In genomic region chr2:167629665-167630209, GRCm38 (mm10) we compare ENCODE assay signal across 9 mouse cellular contexts. TPM values are rescaled to one million over a fixed set of nuclear protein-coding genes. Genes with fewer than 3 reads are reported as not detected.
DNase-seq lines count a peak whose midpoint lies in the region; ATAC-seq and TF ChIP-seq lines count a peak whose summit lies in the region.
"Had no signal": no experiment of that assay in that cellular context is flagged by ENCODE, and none has a peak within 500 bp of the region (broad histone marks: within the 10 kb centered on the region; RNA-seq: fewer than 3 reads in every experiment).

No protein-coding gene starts in this region.

- ATAC-seq in heart, embryonic 15.5 days (replicated peaks; ENCODE audit: insufficient number of reproducible peaks, insufficient read depth, low FRiP score, low read depth) = no peak
- ATAC-seq in hindbrain, postnatal 0 days = no peak
- ATAC-seq in midbrain, embryonic 13.5 days = no peak
- ATAC-seq: inflammation-experienced regulatory T-cells, adult 6 months had no signal

- H3K4me2 ChIP-seq in heart, embryonic 15.5 days = peak overlapping the region; percentile 91
- peak overlapping the region; percentile 90; the same call in 1 of the 2 replicates for H3K4me2 ChIP-seq in hindbrain, postnatal 0 days (ENCODE audit: low read depth, low read length)
- peak overlapping the region; percentile 90 for H3K4me2 ChIP-seq in midbrain, embryonic 13.5 days (replicated peaks)

- H3K36me3 ChIP-seq in heart, embryonic 15.5 days = no peaks in the 10 kb centered on the region
- no peaks in the 10 kb centered on the region; the same call in 1 of the 2 replicates for H3K36me3 ChIP-seq in hindbrain, postnatal 0 days (ENCODE audit: insufficient read depth, low read length)
- peaks cover 22% of the 10 kb centered on the region for H3K36me3 ChIP-seq in midbrain, embryonic 13.5 days
- no peaks in the 10 kb centered on the region for H3K36me3 ChIP-seq in thymus, adult 2 months (ENCODE audit: control insufficient read depth, insufficient read depth, low read length)

- peak overlapping the region; percentile 93; the same call in 1 of the 2 replicates for H3K9ac ChIP-seq in heart, embryonic 15.5 days
- no peak overlapping the region for H3K9ac ChIP-seq in hindbrain, postnatal 0 days (replicated peaks; ENCODE audit: low read length)
- H3K9ac ChIP-seq in midbrain, embryonic 13.5 days (replicated peaks) = peak overlapping the region; percentile 93

- no peaks in the 10 kb centered on the region for H3K9me3 ChIP-seq in heart, embryonic 15.5 days (replicated peaks)
- H3K9me3 ChIP-seq in hindbrain, postnatal 0 days (ENCODE audit: low read length) = no peaks in the 10 kb centered on the region
- no peaks in the 10 kb centered on the region for H3K9me3 ChIP-seq in midbrain, embryonic 13.5 days

- H3K4me3 ChIP-seq in heart, embryonic 15.5 days = peak overlapping the region; percentile 85
- H3K4me3 ChIP-seq in cortical plate, adult 2 months (ENCODE audit: insufficient read depth, low read length) = peak overlapping the region; percentile 58; the same call in 1 of the 2 replicates
- H3K4me3 ChIP-seq in hindbrain, postnatal 0 days (ENCODE audit: low read length) = peak overlapping the region; percentile 84; the same call in 1 of the 2 replicates
- peak overlapping the region; percentile 90 for H3K4me3 ChIP-seq in midbrain, embryonic 13.5 days (replicated peaks)
- no peak overlapping the region for H3K4me3 ChIP-seq in thymus, adult 2 months (ENCODE audit: control insufficient read depth, insufficient read depth, low read length)

- H3K27ac ChIP-seq in heart, embryonic 15.5 days = peak overlapping the region; percentile 93
- no peak overlapping the region for H3K27ac ChIP-seq in cortical plate, adult 2 months (ENCODE audit: insufficient read depth, low read length)
- H3K27ac ChIP-seq in hindbrain, postnatal 0 days = no peak overlapping the region
- H3K27ac ChIP-seq in midbrain, embryonic 13.5 days = no peak overlapping the region
- H3K27ac ChIP-seq in thymus, adult 2 months (ENCODE audit: control insufficient read depth, insufficient read depth, low read length) = no peak overlapping the region

- TF ChIP-seq POLR2A in cortical plate, adult 2 months (IDR thresholded peaks at IDR 0.05; ENCODE audit: extremely low read depth, insufficient read depth, low read length) = no peak
- TF ChIP-seq POLR2A in thymus, adult 2 months (IDR thresholded peaks at IDR 0.05; ENCODE audit: control insufficient read depth, extremely low read depth, insufficient read depth, low read length, poor library complexity) = no peak

- 67% methylated on average over 11 of the region's 11 CpGs for WGBS in heart, embryonic 15.5 days
- WGBS in hindbrain, postnatal 0 days = 76% methylated on average over 11 of the region's 11 CpGs
- 72% methylated on average over 11 of the region's 11 CpGs for WGBS in midbrain, embryonic 13.5 days
- WGBS in thymus, adult 2 months = 90% methylated on average over 11 of the region's 11 CpGs

- peaks cover 69% of the 10 kb centered on the region for H3K4me1 ChIP-seq in heart, embryonic 15.5 days (replicated peaks)
- H3K4me1 ChIP-seq in cortical plate, adult 2 months (ENCODE audit: control insufficient read depth, insufficient read depth, low read length) = peaks cover 15% of the 10 kb centered on the region
- peaks cover 21% of the 10 kb centered on the region for H3K4me1 ChIP-seq in hindbrain, postnatal 0 days (ENCODE audit: insufficient read depth, low read length)
- H3K4me1 ChIP-seq in midbrain, embryonic 13.5 days (replicated peaks) = peaks cover 73% of the 10 kb centered on the region
- H3K4me1 ChIP-seq in thymus, adult 2 months (replicated peaks; ENCODE audit: control insufficient read depth, insufficient read depth, low read length) = peaks cover 33% of the 10 kb centered on the region

- TF ChIP-seq CTCF in cortical plate, adult 2 months (IDR thresholded peaks at IDR 0.05; ENCODE audit: extremely low read depth, insufficient read depth, low read length) = no peak
- TF ChIP-seq CTCF in hindbrain, postnatal 0 days (IDR thresholded peaks at IDR 0.05; ENCODE audit: low read depth) = no peak
- TF ChIP-seq CTCF in thymus, adult 2 months (IDR thresholded peaks at IDR 0.05; ENCODE audit: borderline replicate concordance, control insufficient read depth, extremely low read depth, insufficient read depth, low read length, poor library complexity) = no peak

- no peaks in the 10 kb centered on the region for H3K27me3 ChIP-seq in heart, embryonic 15.5 days
- H3K27me3 ChIP-seq in hindbrain, postnatal 0 days (ENCODE audit: insufficient read depth, low read length) = no peaks in the 10 kb centered on the region
- no peaks in the 10 kb centered on the region for H3K27me3 ChIP-seq in midbrain, embryonic 13.5 days
- H3K27me3 ChIP-seq in thymus, adult 2 months (ENCODE audit: control insufficient read depth, insufficient read depth, low read length) = no peaks in the 10 kb centered on the region

- no peak for DNase-seq in heart, adult 9 months (ENCODE audit: low spot score in 2 of 2)
- no peak for DNase-seq in hindbrain, postnatal 0 days (ENCODE audit: low spot score)
- no peak for DNase-seq in testis, postnatal 10 days (ENCODE audit: low spot score)
- no peak for DNase-seq in thymus, adult 2 months
- no peak for DNase-seq in cerebellum, adult 11 months

RNA-seq across cellular contexts. Expression of gene Ube2v1, which starts 2.2 kb away (rescaled TPM):
- 179 and 216 TPM in 2 replicates for polyA plus RNA-seq in heart, embryonic 15.5 days (2015; fragmentation: Nextera tagmentation; extraction: Ambion mirVana)
- polyA plus RNA-seq in cortical plate, adult 2 months (2012; rRNA removed) = 251 and 267 TPM in 2 replicates
- 209 and 247 TPM in 2 replicates for total RNA-seq in hindbrain, postnatal 0 days (2014; rRNA removed)
- 380 and 384 TPM in 2 replicates for polyA plus RNA-seq in hindbrain, postnatal 0 days (2015; fragmentation: Nextera tagmentation; extraction: Ambion mirVana)
- 298 and 301 TPM in 2 replicates for polyA plus RNA-seq in midbrain, embryonic 13.5 days (2015; fragmentation: Nextera tagmentation; extraction: Ambion mirVana)
- 161 and 174 TPM in 2 replicates for polyA plus RNA-seq in thymus, adult 2 months (2012; rRNA removed)

RNA-seq across cellular contexts. Expression of gene Gm20431, which starts 31.6 kb away (rescaled TPM):
- 7.3 TPM in 1 of 2 replicates, not detected in the other for polyA plus RNA-seq in heart, embryonic 15.5 days (2015; fragmentation: Nextera tagmentation; extraction: Ambion mirVana)
- 0.93 TPM in 1 of 2 replicates, not detected in the other for polyA plus RNA-seq in cortical plate, adult 2 months (2012; rRNA removed)
- total RNA-seq in hindbrain, postnatal 0 days (2014; rRNA removed) = 7.5 and 10.7 TPM in 2 replicates
- 7.2 and 9.8 TPM in 2 replicates for polyA plus RNA-seq in hindbrain, postnatal 0 days (2015; fragmentation: Nextera tagmentation; extraction: Ambion mirVana)
- 9.8 and 11.2 TPM in 2 replicates for polyA plus RNA-seq in midbrain, embryonic 13.5 days (2015; fragmentation: Nextera tagmentation; extraction: Ambion mirVana)
- 9.5 and 15.3 TPM in 2 replicates for polyA plus RNA-seq in thymus, adult 2 months (2012; rRNA removed)
- polyA plus RNA-seq: inflammation-experienced regulatory T-cells, adult 6 months had no signal

RNA-seq across cellular contexts. Expression of gene Cebpb, which starts 59.0 kb away (rescaled TPM):
- polyA plus RNA-seq in heart, embryonic 15.5 days (2015; fragmentation: Nextera tagmentation; extraction: Ambion mirVana) = 10.2 and 14.3 TPM in 2 replicates
- 16.7 and 19.4 TPM in 2 replicates for polyA plus RNA-seq in cortical plate, adult 2 months (2012; rRNA removed)
- total RNA-seq in hindbrain, postnatal 0 days (2014; rRNA removed) = 8.1 and 8.7 TPM in 2 replicates
- 5.2 and 5.7 TPM in 2 replicates for polyA plus RNA-seq in hindbrain, postnatal 0 days (2015; fragmentation: Nextera tagmentation; extraction: Ambion mirVana)
- polyA plus RNA-seq in midbrain, embryonic 13.5 days (2015; fragmentation: Nextera tagmentation; extraction: Ambion mirVana) = 0.20 TPM in 1 of 2 replicates, not detected in the other
- polyA plus RNA-seq in thymus, adult 2 months (2012; rRNA removed) = 69.6 and 135 TPM in 2 replicates

RNA-seq across cellular contexts. Expression of gene Tmem189, which starts 59.9 kb away (rescaled TPM):
- polyA plus RNA-seq in heart, embryonic 15.5 days (2015; fragmentation: Nextera tagmentation; extraction: Ambion mirVana) = 35.3 and 45.7 TPM in 2 replicates
- polyA plus RNA-seq in cortical plate, adult 2 months (2012; rRNA removed) = 88.8 and 89.0 TPM in 2 replicates
- 70.0 and 79.9 TPM in 2 replicates for total RNA-seq in hindbrain, postnatal 0 days (2014; rRNA removed)
- polyA plus RNA-seq in hindbrain, postnatal 0 days (2015; fragmentation: Nextera tagmentation; extraction: Ambion mirVana) = 41.4 and 42.0 TPM in 2 replicates
- 27.1 and 28.0 TPM in 2 replicates for polyA plus RNA-seq in midbrain, embryonic 13.5 days (2015; fragmentation: Nextera tagmentation; extraction: Ambion mirVana)
- 209 and 215 TPM in 2 replicates for polyA plus RNA-seq in thymus, adult 2 months (2012; rRNA removed)
